Mouse (Mus musculus) brain, embryonic 14.5 days (tissue): ENCODE measurements around the gene Gm11758. TPM values are rescaled to one million over a fixed set of nuclear protein-coding genes. Genes with fewer than 3 reads are reported as not detected.
"Not testable (repeated sequence)": the region's sequence is repeated elsewhere in the genome, so short reads cannot be mapped to it uniquely, and the experiment has no call there.

ENCODE experiments used
- DNase-seq: peaks from one replicate; pipeline ENCODE4 v3.0.0-alpha.2; 2011; ENCODE audit warnings: low read depth
- CTCF ChIP-seq: fragments of 200-500 bp; IDR thresholded peaks from 2 replicates; pipeline ENCODE4 v1.5.1; 2012; ENCODE audit warnings: inconsistent platforms, mild to moderate bottlenecking, moderate library complexity, borderline replicate concordance; ENCODE audit not compliant: insufficient read depth, insufficient read length; ENCODE audit errors: extremely low read depth
- POLR2A ChIP-seq: fragments of 200-500 bp; IDR thresholded peaks from 2 replicates; pipeline ENCODE4 v1.6.1; 2012; ENCODE audit warnings: mild to moderate bottlenecking, inconsistent platforms, borderline replicate concordance; ENCODE audit not compliant: poor library complexity, insufficient read depth, insufficient read length, severe bottlenecking; ENCODE audit errors: extremely low read depth
- polyA plus RNA-seq: library from polyadenylated mRNA; depleted of rRNA; stranded (reverse); fragments of >200 nt; gene quantifications from 2 replicates; pipeline ENCODE4 v1.2.3, GENCODE M21; 2012; rRNA removed

The Gm11758 gene
- not detected in 2 replicates for polyA plus RNA-seq

DNA sequence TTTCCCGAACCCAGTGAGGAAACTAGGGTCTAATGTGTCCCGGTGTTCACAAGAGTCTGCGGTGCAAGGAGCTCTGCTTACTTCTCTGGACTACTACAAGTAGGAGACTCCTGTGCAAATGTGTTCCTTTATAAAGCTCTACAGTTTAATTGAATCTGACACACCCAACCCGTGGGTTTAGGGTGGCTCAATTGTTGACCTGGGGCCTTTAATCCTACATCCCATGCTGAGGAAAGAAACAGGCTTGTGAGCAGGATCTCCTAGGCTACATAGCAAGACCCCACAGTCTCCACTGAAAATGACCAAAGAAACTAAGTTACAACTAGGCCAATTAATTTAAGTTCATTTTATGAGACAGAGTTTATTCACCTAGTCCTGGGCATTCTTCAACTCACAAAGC lies at the start of gene Gm11758:
Gm11758 (minus strand) TSS at position 101 of the 400 bp plus-strand sequence.
- not testable (repeated sequence) for DNase-seq

DNA sequence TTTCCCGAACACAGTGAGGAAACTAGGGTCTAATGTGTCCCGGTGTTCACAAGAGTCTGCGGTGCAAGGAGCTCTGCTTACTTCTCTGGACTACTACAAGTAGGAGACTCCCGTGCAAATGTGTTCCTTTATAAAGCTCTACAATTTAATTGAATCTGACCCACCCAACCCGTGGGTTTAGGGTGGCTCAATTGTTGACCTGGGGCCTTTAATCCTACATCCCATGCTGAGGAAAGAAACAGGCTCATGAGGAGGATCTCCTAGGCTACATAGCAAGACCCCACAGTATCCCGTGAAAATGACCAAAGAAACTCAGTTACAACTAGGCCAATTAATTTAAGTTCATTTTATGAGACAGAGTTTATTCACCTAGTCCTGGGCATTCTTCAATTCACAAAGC lies 44.6 kb upstream of the Gm11758 start, which contains the start of gene Gm11756:
Gm11756 (minus strand) TSS at position 101 of the 400 bp plus-strand sequence.
- not testable (repeated sequence) for DNase-seq

DNA sequence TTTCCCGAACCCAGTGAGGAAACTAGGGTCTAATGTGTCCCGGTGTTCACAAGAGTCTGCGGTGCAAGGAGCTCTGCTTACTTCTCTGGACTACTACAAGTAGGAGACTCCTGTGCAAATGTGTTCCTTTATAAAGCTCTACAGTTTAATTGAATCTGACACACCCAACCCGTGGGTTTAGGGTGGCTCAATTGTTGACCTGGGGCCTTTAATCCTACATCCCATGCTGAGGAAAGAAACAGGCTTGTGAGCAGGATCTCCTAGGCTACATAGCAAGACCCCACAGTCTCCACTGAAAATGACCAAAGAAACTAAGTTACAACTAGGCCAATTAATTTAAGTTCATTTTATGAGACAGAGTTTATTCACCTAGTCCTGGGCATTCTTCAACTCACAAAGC lies 29.8 kb upstream of the Gm11758 start, which contains the start of gene Gm13871:
Gm13871 (minus strand) TSS at position 101 of the 400 bp plus-strand sequence.
- not testable (repeated sequence) for DNase-seq

GRCm38 (mm10) chr4:73891012-73891411 lies 14.9 kb upstream of the Gm11758 start, which contains the start of gene Gm11757:
TSS of gene Gm11757 (minus strand) at chr4:73891112.
- not testable (repeated sequence) for DNase-seq

- DNase-seq: no peak
Measured at GRCm38 (mm10) chr4:73826587-73826986, 49.5 kb downstream of the Gm11758 start.

More at GRCm38 (mm10) chr4:73826587-73826986, 49.5 kb downstream of the Gm11758 start:
- TF ChIP-seq CTCF (no peak), POLR2A (no peak)

Other genes starting within 250 kb of the Gm11758 start
- gene Gm11236, start 238.1 kb downstream of the Gm11758 start, polyA plus RNA-seq: not detected in 2 replicates
- not detected in 2 replicates for gene Gm11239, start 207.9 kb downstream of the Gm11758 start, polyA plus RNA-seq
- gene Gm428, start 192.8 kb downstream of the Gm11758 start, polyA plus RNA-seq: not detected in 2 replicates
- gene Rasef, start 85.3 kb downstream of the Gm11758 start, polyA plus RNA-seq: 0.15 and 0.23 TPM in 2 replicates
- gene Gm11757, start 14.8 kb upstream of the Gm11758 start, polyA plus RNA-seq: not detected in 2 replicates
- not detected in 2 replicates for gene Gm13871, start 29.7 kb upstream of the Gm11758 start, polyA plus RNA-seq
- not detected in 2 replicates for gene Gm11756, start 44.5 kb upstream of the Gm11758 start, polyA plus RNA-seq
- gene 2310002L09Rik, start 74.6 kb upstream of the Gm11758 start, polyA plus RNA-seq: not detected in 2 replicates
- 7.6 and 13.3 TPM in 2 replicates for gene Frmd3, start 137.2 kb upstream of the Gm11758 start, polyA plus RNA-seq